Mouse (Mus musculus) T-helper 2 cell (primary cell): ENCODE data around the gene Prrc2a.

Source experiments
- in situ Hi-C: fragments of 300-600 bp; cut with MboI, MseI; formaldehyde crosslinking; loops from one replicate; pipeline ENCODE4 v1.15.1; 2025; ENCODE audit warnings: high pct_unique_total_duplicates

Gene Prrc2a

GRCm38 (mm10) chr17:35164218-35164567, 504 bp downstream of the Prrc2a start:
- in situ Hi-C loops, result no loop called here

GRCm38 (mm10) chr17:35163326-35164081, 1.2 kb downstream of the Prrc2a start:
- in situ Hi-C loops, result no loop called here

GRCm38 (mm10) chr17:35162730-35163129, 2.0 kb downstream of the Prrc2a start:
- in situ Hi-C loops, result no loop called here

- in situ Hi-C loops, result no loop called here
These were observed 2.6 kb downstream of the Prrc2a start for GRCm38 (mm10) chr17:35162121-35162520.

- in situ Hi-C loops, result no loop called here
These were observed 3.3 kb downstream of the Prrc2a start for GRCm38 (mm10) chr17:35161421-35161820.

GRCm38 (mm10) chr17:35159638-35160037, 5.1 kb downstream of the Prrc2a start:
- in situ Hi-C loops, result no loop called here

GRCm38 (mm10) chr17:35158850-35159593, 5.7 kb downstream of the Prrc2a start:
- in situ Hi-C loops, result no loop called here

GRCm38 (mm10) chr17:35157661-35158175, 7.0 kb downstream of the Prrc2a start:
- in situ Hi-C loops, result no loop called here

GRCm38 (mm10) chr17:35157254-35157653, 7.4 kb downstream of the Prrc2a start:
- in situ Hi-C loops, result no loop called here

- in situ Hi-C loops, result no loop called here
These were observed 8.1 kb downstream of the Prrc2a start for GRCm38 (mm10) chr17:35156461-35157200.

GRCm38 (mm10) chr17:35155451-35155850, 9.2 kb downstream of the Prrc2a start:
- in situ Hi-C loops, result no loop called here

- in situ Hi-C loops, result no loop called here
These were observed 10.1 kb downstream of the Prrc2a start for GRCm38 (mm10) chr17:35154616-35155015.

- in situ Hi-C loops, result no loop called here
These were observed 10.8 kb downstream of the Prrc2a start for GRCm38 (mm10) chr17:35153931-35154330.

- in situ Hi-C loops, result no loop called here
These were observed 11.6 kb downstream of the Prrc2a start for GRCm38 (mm10) chr17:35153077-35153476.

- in situ Hi-C loops, result no loop called here
These were observed 12.6 kb downstream of the Prrc2a start for GRCm38 (mm10) chr17:35152121-35152520.

GRCm38 (mm10) chr17:35147922-35148639, 16.6 kb downstream of the Prrc2a start:
- in situ Hi-C loops, result no loop called here

GRCm38 (mm10) chr17:35147348-35147747, 17.3 kb downstream of the Prrc2a start:
- in situ Hi-C loops, result no loop called here

- in situ Hi-C loops, result no loop called here
These were observed 18.6 kb downstream of the Prrc2a start for GRCm38 (mm10) chr17:35146139-35146538.

- in situ Hi-C loops, result no loop called here
These were observed 22.7 kb downstream of the Prrc2a start for GRCm38 (mm10) chr17:35141971-35142370.

- in situ Hi-C loops, result no loop called here
These were observed 24.2 kb downstream of the Prrc2a start for GRCm38 (mm10) chr17:35140490-35140996.

GRCm38 (mm10) chr17:35139269-35139668, 25.4 kb downstream of the Prrc2a start:
- in situ Hi-C loops, result no loop called here
